Comparison of ENCODE assay signal across 17 mouse cellular contexts in genomic region chr4:118568709-118569108, GRCm38 (mm10). TPM values are rescaled to one million over a fixed set of nuclear protein-coding genes. Genes with fewer than 3 reads are reported as not detected.
A peak's percentile ranks its signal among the peaks of the same experiment; 100 is the strongest.
DNase-seq lines count a peak whose midpoint lies in the region; ATAC-seq and TF ChIP-seq lines count a peak whose summit lies in the region.
"Had no signal": no experiment of that assay in that cellular context is flagged by ENCODE, and none has a peak within 500 bp of the region (broad histone marks: within the 10 kb centered on the region; RNA-seq: fewer than 3 reads in every experiment).

No protein-coding gene starts in this region.

- H3K36me3 ChIP-seq in MEL (ENCODE audit: control insufficient read depth in 1 of 2, insufficient read depth in 2 of 2, low read length in 2 of 2), result peaks cover 0 to 4% of the 10 kb centered on the region in 2 experiments; a peak in 1 of 4 replicates
- H3K36me3 ChIP-seq in heart, embryonic 13.5 days, result no peaks in the 10 kb centered on the region
- H3K36me3 ChIP-seq in liver, embryonic 16.5 days (ENCODE audit: control insufficient read depth, insufficient read depth), result no peaks in the 10 kb centered on the region
- H3K36me3 ChIP-seq: heart, embryonic 15.5 days; limb, embryonic 12.5 days had no signal

- H3K4me2 ChIP-seq in heart, embryonic 13.5 days, result peak overlapping the region; percentile 33
- no peak overlapping the region for H3K4me2 ChIP-seq in liver, embryonic 16.5 days (ENCODE audit: low read depth, low read length)
- H3K4me2 ChIP-seq: heart, embryonic 15.5 days; limb, embryonic 12.5 days had no signal

- H3K9ac ChIP-seq in MEL (ENCODE audit: control insufficient read depth, low read depth, low read length, poor library complexity, severe bottlenecking), result no peak overlapping the region
- no peak overlapping the region for H3K9ac ChIP-seq in heart, embryonic 13.5 days
- no peak overlapping the region for H3K9ac ChIP-seq in liver, embryonic 16.5 days (ENCODE audit: low read depth, low read length)
- H3K9ac ChIP-seq: heart, embryonic 15.5 days; limb, embryonic 12.5 days had no signal

- H3K9me3 ChIP-seq in MEL (replicated peaks; ENCODE audit: insufficient read depth, low read length), result no peaks in the 10 kb centered on the region
- no peaks in the 10 kb centered on the region for H3K9me3 ChIP-seq in heart, embryonic 13.5 days
- no peaks in the 10 kb centered on the region; the same call in 1 of the 2 replicates for H3K9me3 ChIP-seq in liver, embryonic 16.5 days (replicated peaks; ENCODE audit: control insufficient read depth, low read length)
- H3K9me3 ChIP-seq: heart, embryonic 15.5 days; limb, embryonic 12.5 days had no signal

- no peak for TF ChIP-seq RAD21 in MEL (IDR thresholded peaks at IDR 0.05; ENCODE audit: low read depth, low read length)

- peaks cover 0 to 28% of the 10 kb centered on the region in 2 experiments; a peak in 3 of 4 replicates for H3K4me1 ChIP-seq in MEL (ENCODE audit: control insufficient read depth in 1 of 2, insufficient read depth in 2 of 2, low read length in 2 of 2)
- no peaks in the 10 kb centered on the region for H3K4me1 ChIP-seq in heart, embryonic 13.5 days
- no peaks in the 10 kb centered on the region for H3K4me1 ChIP-seq in liver, embryonic 16.5 days (ENCODE audit: control insufficient read depth, low read depth, low read length)
- H3K4me1 ChIP-seq: heart, embryonic 15.5 days; limb, embryonic 12.5 days had no signal

- WGBS in heart, embryonic 13.5 days, result 35% methylated on average over 10 of the region's 10 CpGs
- 26% methylated on average over 10 of the region's 10 CpGs for WGBS in liver, embryonic 16.5 days (ENCODE audit: insufficient replicate concordance)

- TF ChIP-seq CTCF in MEL (IDR thresholded peaks at IDR 0.05 in 2 of 3, conservative IDR thresholded peaks at IDR 0.05 in 1 of 3; ENCODE audit: control insufficient read depth in 1 of 3, insufficient read depth in 1 of 3, low read depth in 2 of 3, low read length in 3 of 3, poor library complexity in 1 of 3, severe bottlenecking in 1 of 3), result no peak

- H3K4me3 ChIP-seq in MEL (ENCODE audit: control insufficient read depth in 1 of 2, insufficient read depth in 1 of 2, low read depth in 2 of 2, low read length in 2 of 2), result no peak overlapping the region
- peak overlapping the region; percentile 23; the same call in 1 of the 2 replicates for H3K4me3 ChIP-seq in heart, embryonic 13.5 days
- peak overlapping the region; percentile 30 for H3K4me3 ChIP-seq in liver, embryonic 16.5 days (ENCODE audit: low read depth, low read length)
- H3K4me3 ChIP-seq: heart, embryonic 15.5 days; limb, embryonic 12.5 days had no signal

- peak; percentile 86 to 91 for TF ChIP-seq EP300 in MEL (IDR thresholded peaks at IDR 0.05; ENCODE audit: low read depth in 1 of 2, low read length in 2 of 2)

- H3K27ac ChIP-seq in MEL (ENCODE audit: control insufficient read depth, low read depth, low read length), result no peak overlapping the region
- H3K27ac ChIP-seq in heart, embryonic 13.5 days (replicated peaks), result peak overlapping the region; percentile 46; the same call in 1 of the 2 replicates
- H3K27ac ChIP-seq in liver, embryonic 16.5 days (ENCODE audit: low read length), result peak overlapping the region; percentile 56; the same call in 1 of the 2 replicates
- H3K27ac ChIP-seq: heart, embryonic 15.5 days; limb, embryonic 12.5 days; macrophage had no signal

- DNase-seq in heart, adult 9 months (ENCODE audit: low spot score in 2 of 2), result peak; percentile 13 to 14
- no peak for DNase-seq in heart, adult 8-10 months (ENCODE audit: low spot score)
- DNase-seq in MEL (ENCODE audit: low read depth, low spot score), result peak; percentile 80
- DNase-seq in frontal cortex, postnatal 36 days (ENCODE audit: low spot score in 2 of 2), result no peak
- DNase-seq in thymus, postnatal 4 days, result no peak
- no peak for DNase-seq in testis, postnatal 14 days (ENCODE audit: low spot score)
- DNase-seq: B cell, adult 2 months; kidney, adult 18-20 months; thymus, postnatal 14 days had no signal

- peak; percentile 62 for ATAC-seq in heart, embryonic 13.5 days (ENCODE audit: extremely low read depth, insufficient number of reproducible peaks, low FRiP score, low TSS enrichment)
- ATAC-seq in liver, embryonic 16.5 days (ENCODE audit: low read depth), result peak; percentile 94

- H3K27me3 ChIP-seq in MEL (ENCODE audit: control insufficient read depth in 1 of 2, insufficient read depth in 2 of 2, low read length in 2 of 2), result no peaks in the 10 kb centered on the region
- H3K27me3 ChIP-seq in heart, embryonic 13.5 days (replicated peaks), result peaks cover 59% of the 10 kb centered on the region
- peaks cover 3% of the 10 kb centered on the region; the same call in 1 of the 2 replicates for H3K27me3 ChIP-seq in liver, embryonic 16.5 days (ENCODE audit: control insufficient read depth, insufficient read depth, low read depth, low read length)

- TF ChIP-seq POLR2A in MEL (IDR thresholded peaks at IDR 0.05; ENCODE audit: control insufficient read depth in 1 of 2, insufficient read depth in 1 of 2, low read depth in 1 of 2, low read length in 2 of 2, poor library complexity in 1 of 2), result no peak

- no peaks in the 10 kb centered on the region for H3K79me2 ChIP-seq in MEL (ENCODE audit: control insufficient read depth, insufficient read depth, low read length, poor library complexity)

TF ChIP-seq in MEL, 35 proteins besides CTCF, POLR2A, EP300 and RAD21 (continues in another document):
- no peak for TF ChIP-seq USF2 (IDR thresholded peaks at IDR 0.05; ENCODE audit: borderline replicate concordance in 1 of 2, insufficient read depth in 1 of 2, low read depth in 1 of 2, low read length in 2 of 2)
- no peak for TF ChIP-seq KAT2A (conservative IDR thresholded peaks at IDR 0.05; ENCODE audit: low read depth, low read length)
- peak; percentile 83 for TF ChIP-seq RCOR1 (IDR thresholded peaks at IDR 0.05; ENCODE audit: low read depth, low read length)
- no peak for TF ChIP-seq USF1 (IDR thresholded peaks at IDR 0.05; ENCODE audit: low read depth, low read length)
- no peak for TF ChIP-seq JUND (IDR thresholded peaks at IDR 0.05; ENCODE audit: low read depth, low read length)
- no peak for TF ChIP-seq GABPA (IDR thresholded peaks at IDR 0.05; ENCODE audit: low read depth, low read length)
- no peak for TF ChIP-seq CHD2 (IDR thresholded peaks at IDR 0.05; ENCODE audit: low read length)
- no peak for TF ChIP-seq BHLHE40 (IDR thresholded peaks at IDR 0.05; ENCODE audit: borderline replicate concordance, low read depth, low read length)
- no peak for TF ChIP-seq UBTF (IDR thresholded peaks at IDR 0.05; ENCODE audit: borderline replicate concordance, insufficient read depth, low read depth, low read length)
- TF ChIP-seq E2F4 (IDR thresholded peaks at IDR 0.05; ENCODE audit: borderline replicate concordance, low read depth, low read length), result no peak
- no peak for TF ChIP-seq TBP (IDR thresholded peaks at IDR 0.05; ENCODE audit: low read depth, low read length)
- peak; percentile 39; the same call in 1 of the 2 replicates for TF ChIP-seq SIN3A (IDR thresholded peaks at IDR 0.05; ENCODE audit: low read length)
- no peak for TF ChIP-seq POLR2AphosphoS5 (IDR thresholded peaks at IDR 0.05; ENCODE audit: borderline replicate concordance, low read depth, low read length)
- no peak for TF ChIP-seq HCFC1 (IDR thresholded peaks at IDR 0.05; ENCODE audit: low read depth, low read length)
- TF ChIP-seq ZC3H11A (IDR thresholded peaks at IDR 0.05; ENCODE audit: low read depth, low read length), result no peak
- no peak for TF ChIP-seq MAX (IDR thresholded peaks at IDR 0.05; ENCODE audit: low read length)
- TF ChIP-seq MXI1 (IDR thresholded peaks at IDR 0.05; ENCODE audit: low read depth, low read length), result peak; percentile 43; the same call in 1 of the 2 replicates
- TF ChIP-seq ZMIZ1 (IDR thresholded peaks at IDR 0.05; ENCODE audit: low read depth, low read length), result peak; percentile 62; the same call in 1 of the 2 replicates
- peak; percentile 89 for TF ChIP-seq GATA1 (IDR thresholded peaks at IDR 0.05; ENCODE audit: low read depth, low read length)
- peak; percentile 97 for TF ChIP-seq TCF12 (IDR thresholded peaks at IDR 0.05; ENCODE audit: low read depth, low read length)
- no peak for TF ChIP-seq SMC3 (IDR thresholded peaks at IDR 0.05; ENCODE audit: low read depth, low read length)
- TF ChIP-seq ETS1 (IDR thresholded peaks at IDR 0.05; ENCODE audit: low read depth, low read length), result peak; percentile 68

RNA-seq across cellular contexts. Expression of gene Tmem125, which starts 24.9 kb away (rescaled TPM):
- under 1 TPM in 2 of 4 experiments, not detected in 2; 0.12 to 0.23 TPM for total RNA-seq in heart, adult 8-10 months (2022)
- total RNA-seq in MEL (2012; rRNA removed), result 1.5 and 1.8 TPM in 2 replicates
- polyA plus RNA-seq in MEL (2012; ENCODE audit: insufficient read depth in 1 of 2, insufficient read length in 2 of 2, low read depth in 1 of 2, low replicate concordance in 2 of 2, missing spikeins in 1 of 2), result 1 to 10 TPM in 1 of 2 experiments, not detected in 1; 3.2 TPM
- 0.24 and 0.43 TPM in 2 replicates for polyA plus RNA-seq in heart, embryonic 13.5 days (2015; fragmentation: Nextera tagmentation; extraction: Ambion mirVana)
- polyA plus RNA-seq in liver, embryonic 16.5 days (2015; fragmentation: Nextera tagmentation; extraction: Ambion mirVana), result 2.7 and 3.2 TPM in 2 replicates
- polyA plus RNA-seq: macrophage had no signal

RNA-seq across cellular contexts. Expression of gene 2610528J11Rik, which starts 41.9 kb away (rescaled TPM):
- total RNA-seq in heart, adult 8-10 months (2022), result not detected
- not detected in 2 replicates for total RNA-seq in MEL (2012; rRNA removed)
- not detected for polyA plus RNA-seq in MEL (2012; ENCODE audit: insufficient read depth in 1 of 2, insufficient read length in 2 of 2, low read depth in 1 of 2, low replicate concordance in 2 of 2, missing spikeins in 1 of 2)
- 0.36 and 0.75 TPM in 2 replicates for polyA plus RNA-seq in heart, embryonic 13.5 days (2015; fragmentation: Nextera tagmentation; extraction: Ambion mirVana)
- polyA plus RNA-seq in liver, embryonic 16.5 days (2015; fragmentation: Nextera tagmentation; extraction: Ambion mirVana), result 6.3 and 8.8 TPM in 2 replicates
- total RNA-seq: common myeloid progenitor, adult 5-6 weeks; layer of hippocampus, adult 8-10 months had no signal
- polyA plus RNA-seq: macrophage had no signal

RNA-seq across cellular contexts. Expression of gene Cfap57, which starts 51.9 kb away (rescaled TPM):
- under 1 TPM in 1 of 4 experiments, not detected in 3; 0.06 TPM for total RNA-seq in heart, adult 8-10 months (2022)
- not detected in 2 replicates for total RNA-seq in MEL (2012; rRNA removed)
- polyA plus RNA-seq in MEL (2012; ENCODE audit: insufficient read depth in 1 of 2, insufficient read length in 2 of 2, low read depth in 1 of 2, low replicate concordance in 2 of 2, missing spikeins in 1 of 2), result not detected
- 0.31 and 0.53 TPM in 2 replicates for polyA plus RNA-seq in heart, embryonic 13.5 days (2015; fragmentation: Nextera tagmentation; extraction: Ambion mirVana)
- polyA plus RNA-seq in liver, embryonic 16.5 days (2015; fragmentation: Nextera tagmentation; extraction: Ambion mirVana), result 0.74 and 0.91 TPM in 2 replicates
- polyA plus RNA-seq: macrophage; spleen, adult 2 months had no signal

RNA-seq across cellular contexts. Expression of gene Ebna1bp2, which starts 51.9 kb away (rescaled TPM):
- 10 to 100 TPM; 26.6 to 42.0 (median 37.1) TPM for total RNA-seq in heart, adult 8-10 months (2022)
- total RNA-seq in MEL (2012; rRNA removed), result 313 and 357 TPM in 2 replicates
- 100 to 1,000 TPM in 1 of 2 experiments, not detected in 1; 378 TPM for polyA plus RNA-seq in MEL (2012; ENCODE audit: insufficient read depth in 1 of 2, insufficient read length in 2 of 2, low read depth in 1 of 2, low replicate concordance in 2 of 2, missing spikeins in 1 of 2)
- polyA plus RNA-seq in heart, embryonic 13.5 days (2015; fragmentation: Nextera tagmentation; extraction: Ambion mirVana), result 76.0 and 78.9 TPM in 2 replicates
- 55.9 and 58.3 TPM in 2 replicates for polyA plus RNA-seq in liver, embryonic 16.5 days (2015; fragmentation: Nextera tagmentation; extraction: Ambion mirVana)

Comparison
In these comparisons a context has a peak if more than half of its experiments do, and no peak if none do; other contexts are left out.
1. DNase-seq: peak in heart, adult 9 months (2 of 2) and MEL (single experiment); none in heart, adult 8-10 months (single experiment), frontal cortex, postnatal 36 days (0 of 2), thymus, postnatal 4 days (single experiment) and testis, postnatal 14 days (single experiment).
2. H3K4me3 ChIP-seq: peak in heart, embryonic 13.5 days (single experiment) and liver, embryonic 16.5 days (single experiment); none in MEL (0 of 2).